Mouse (Mus musculus) heart, adult 2 months (tissue): ENCODE data around the gene Slc16a4.

Experiments
- CTCF ChIP-seq: fragments of 200-600 bp; IDR thresholded peaks from 2 replicates; pipeline ENCODE4 v1.8.1; 2022; ENCODE audit warnings: antibody characterized with exemption, mild to moderate bottlenecking, moderate library complexity
- EP300 ChIP-seq: fragments of 200-500 bp; IDR thresholded peaks from 2 replicates; pipeline ENCODE4 v1.6.1; 2011; ENCODE audit warnings: low read depth, low read length, control low read depth; ENCODE audit not compliant: insufficient read depth
- POLR2A ChIP-seq: fragments of 200-500 bp; IDR thresholded peaks from 2 replicates; pipeline ENCODE4 v1.6.1; 2011; ENCODE audit warnings: mild to moderate bottlenecking, low read depth, low read length, control low read depth; ENCODE audit not compliant: insufficient read depth

- no peak for TF ChIP-seq CTCF
- TF ChIP-seq POLR2A: peak; percentile 70
- no peak for TF ChIP-seq EP300
Observed at GRCm38 (mm10) chr3:107278479-107279269, 12.4 kb upstream of the Slc16a4 start, which contains the start of gene Lamtor5.
